Mouse (Mus musculus) stomach, embryonic 14.5 days (tissue): ENCODE data around the gene Prpf38a. TPM values are rescaled to one million over a fixed set of nuclear protein-coding genes. Genes with fewer than 3 reads are reported as not detected.

Source experiments
- polyA plus RNA-seq: library from polyadenylated mRNA; unstranded; fragments of >200 nt; fragmentation: Nextera tagmentation; extraction: Ambion mirVana; gene quantifications from 2 replicates; pipeline ENCODE4 v1.2.1, GENCODE M21; 2014

Gene Prpf38a
- polyA plus RNA-seq, 1 experiment from 2014 or later, result 81.2 TPM

Other genes with a start within 250 kb of the Prpf38a start
- 2.0 and 2.8 TPM in 2 replicates for gene Shisal2a, start 196.0 kb downstream of the Prpf38a start, polyA plus RNA-seq
- 65.4 and 65.8 TPM in 2 replicates for gene Gpx7, start 172.4 kb downstream of the Prpf38a start, polyA plus RNA-seq
- gene Tut4, start 119.9 kb downstream of the Prpf38a start, polyA plus RNA-seq, result 84.6 and 94.5 TPM in 2 replicates
- 8.2 and 10.8 TPM in 2 replicates for gene Orc1, start 87 bp upstream of the Prpf38a start, polyA plus RNA-seq
- gene Cc2d1b, start 40.6 kb upstream of the Prpf38a start, polyA plus RNA-seq, result 29.2 and 33.6 TPM in 2 replicates
- 2.3 and 2.4 TPM in 2 replicates for gene 3110021N24Rik, start 140.3 kb upstream of the Prpf38a start, polyA plus RNA-seq
- 7.2 and 7.8 TPM in 2 replicates for gene Zfyve9, start 201.5 kb upstream of the Prpf38a start, polyA plus RNA-seq